Mouse (Mus musculus): Measurements from ENCODE around the gene Hlf.
A peak's percentile ranks its signal among the peaks of the same experiment; 100 is the strongest.

Gene Hlf

GRCm38 (mm10) chr11:90345746-90346145 lies 44.9 kb downstream of the Hlf start:
- DNase-seq (ENCODE audit: low read depth in 2 of 2, low spot score in 2 of 2), result no peak

GRCm38 (mm10) chr11:90342858-90343257 lies 47.8 kb downstream of the Hlf start:
- DNase-seq (ENCODE audit: low read depth in 2 of 2, low spot score in 2 of 2), result no peak

GRCm38 (mm10) chr11:90342267-90342666 lies 48.4 kb downstream of the Hlf start:
- DNase-seq (ENCODE audit: low read depth in 2 of 2, low spot score in 2 of 2), result no peak

- DNase-seq (ENCODE audit: low read depth in 2 of 2, low spot score in 2 of 2), result no peak
These were observed 49.9 kb downstream of the Hlf start for GRCm38 (mm10) chr11:90340836-90341235.

- DNase-seq (ENCODE audit: low read depth in 2 of 2, low spot score in 2 of 2), result no peak
These were observed 55.9 kb downstream of the Hlf start for GRCm38 (mm10) chr11:90334816-90335215.

GRCm38 (mm10) chr11:90332737-90333136 lies 58.0 kb downstream of the Hlf start:
- no peak for DNase-seq (ENCODE audit: low read depth in 2 of 2, low spot score in 2 of 2)

- no peak for DNase-seq (ENCODE audit: low read depth in 2 of 2, low spot score in 2 of 2)
These were observed 60.4 kb downstream of the Hlf start for GRCm38 (mm10) chr11:90330202-90330694.

- no peak for DNase-seq (ENCODE audit: low read depth in 2 of 2, low spot score in 2 of 2)
These were observed 63.9 kb downstream of the Hlf start for GRCm38 (mm10) chr11:90326836-90327235.

GRCm38 (mm10) chr11:90326146-90326545 lies 64.5 kb downstream of the Hlf start:
- DNase-seq (ENCODE audit: low read depth in 2 of 2, low spot score in 2 of 2), result no peak

- no peak for DNase-seq (ENCODE audit: low read depth in 2 of 2, low spot score in 2 of 2)
These were observed 66.1 kb downstream of the Hlf start for GRCm38 (mm10) chr11:90324597-90324996.

- DNase-seq (ENCODE audit: low read depth in 2 of 2, low spot score in 2 of 2), result no peak
These were observed 69.8 kb downstream of the Hlf start for GRCm38 (mm10) chr11:90320922-90321321.

GRCm38 (mm10) chr11:90317482-90317881 lies 73.2 kb downstream of the Hlf start:
- peak in 1 of 2 experiments; percentile 22 for DNase-seq (ENCODE audit: low read depth in 2 of 2, low spot score in 2 of 2)

GRCm38 (mm10) chr11:90314606-90315005 lies 76.1 kb downstream of the Hlf start:
- DNase-seq (ENCODE audit: low read depth in 2 of 2, low spot score in 2 of 2), result no peak

GRCm38 (mm10) chr11:90306993-90307392 lies 83.7 kb downstream of the Hlf start:
- peak in 1 of 2 experiments; percentile 14 for DNase-seq (ENCODE audit: low read depth in 2 of 2, low spot score in 2 of 2)

GRCm38 (mm10) chr11:90306067-90306466 lies 84.6 kb downstream of the Hlf start:
- DNase-seq (ENCODE audit: low read depth in 2 of 2, low spot score in 2 of 2), result no peak

GRCm38 (mm10) chr11:90294622-90295021 lies 96.1 kb downstream of the Hlf start:
- no peak for DNase-seq (ENCODE audit: low read depth in 2 of 2, low spot score in 2 of 2)

GRCm38 (mm10) chr11:90292766-90293165 lies 97.9 kb downstream of the Hlf start:
- no peak for DNase-seq (ENCODE audit: low read depth in 2 of 2, low spot score in 2 of 2)

GRCm38 (mm10) chr11:90291156-90291555 lies 99.5 kb downstream of the Hlf start:
- no peak for DNase-seq (ENCODE audit: low read depth in 2 of 2, low spot score in 2 of 2)

- no peak for DNase-seq (ENCODE audit: low read depth in 2 of 2, low spot score in 2 of 2)
These were observed 104.0 kb downstream of the Hlf start for GRCm38 (mm10) chr11:90286550-90287154.
